Mouse (Mus musculus) heart, embryonic 13.5 days (tissue): ENCODE data around the gene Serbp1. TPM values are rescaled to one million over a fixed set of nuclear protein-coding genes. Genes with fewer than 3 reads are reported as not detected.
A peak's percentile ranks its signal among the peaks of the same experiment; 100 is the strongest.
"Not testable (repeated sequence)": the region's sequence is repeated elsewhere in the genome, so short reads cannot be mapped to it uniquely, and the experiment has no call there.

Experiments used
- ATAC-seq: fragments of 200-750 bp; cut with Nextera tagmentation; 2 replicates; pipeline ENCODE4 v1.8.0; 2017; ENCODE audit warnings: moderate TSS enrichment; ENCODE audit not compliant: insufficient number of reproducible peaks, low FRiP score, low TSS enrichment; ENCODE audit errors: extremely low read depth
- H3K27ac ChIP-seq: fragments of 300-500 bp; sonication (generic); replicated peaks from 2 replicates; pipeline ENCODE4 v1.5.1; 2015; ENCODE audit warnings: moderate library complexity, mild to moderate bottlenecking, inconsistent platforms
- H3K27me3 ChIP-seq: fragments of 300-500 bp; sonication (generic); replicated peaks from 2 replicates; pipeline ENCODE4 v1.6.1; 2015; ENCODE audit warnings: mild to moderate bottlenecking, inconsistent platforms
- H3K36me3 ChIP-seq: fragments of 300-500 bp; sonication (generic); 2 replicates; pipeline ENCODE4 v1.6.1; 2015; ENCODE audit warnings: mild to moderate bottlenecking, inconsistent platforms
- H3K4me1 ChIP-seq: fragments of 300-500 bp; sonication (generic); 2 replicates; pipeline ENCODE4 v1.6.1; 2015; ENCODE audit warnings: inconsistent platforms
- H3K4me2 ChIP-seq: fragments of 300-500 bp; sonication (generic); 2 replicates; pipeline ENCODE4 v1.6.1; 2015; ENCODE audit warnings: inconsistent platforms, mild to moderate bottlenecking, moderate library complexity
- H3K4me3 ChIP-seq: fragments of 300-500 bp; sonication (generic); 2 replicates; pipeline ENCODE4 v1.5.1; 2015; ENCODE audit warnings: moderate library complexity, mild to moderate bottlenecking, inconsistent platforms
- H3K9ac ChIP-seq: fragments of 300-500 bp; sonication (generic); 2 replicates; pipeline ENCODE4 v1.6.1; 2015; ENCODE audit warnings: inconsistent platforms, mild to moderate bottlenecking, moderate library complexity
- H3K9me3 ChIP-seq: fragments of 300-500 bp; sonication (generic); 2 replicates; pipeline ENCODE4 v1.6.1; 2016; ENCODE audit warnings: inconsistent platforms
- WGBS: fragments of 180-500 bp; shearing (Covaris S2); methylation state at CpG from one replicate; pipeline ENCODE4 v1.1.7; 2015; ENCODE audit warnings: mixed read lengths; 5-methylcytosine and 5-hydroxymethylcytosine counted together
- polyA plus RNA-seq: library from polyadenylated mRNA; unstranded; fragments of >200 nt; fragmentation: Nextera tagmentation; extraction: Ambion mirVana; gene quantifications from 2 replicates; pipeline ENCODE4 v1.2.1, GENCODE M21; 2015

The Serbp1 gene
- polyA plus RNA-seq, 1 experiment from 2014 or later: 309 TPM

DNA sequence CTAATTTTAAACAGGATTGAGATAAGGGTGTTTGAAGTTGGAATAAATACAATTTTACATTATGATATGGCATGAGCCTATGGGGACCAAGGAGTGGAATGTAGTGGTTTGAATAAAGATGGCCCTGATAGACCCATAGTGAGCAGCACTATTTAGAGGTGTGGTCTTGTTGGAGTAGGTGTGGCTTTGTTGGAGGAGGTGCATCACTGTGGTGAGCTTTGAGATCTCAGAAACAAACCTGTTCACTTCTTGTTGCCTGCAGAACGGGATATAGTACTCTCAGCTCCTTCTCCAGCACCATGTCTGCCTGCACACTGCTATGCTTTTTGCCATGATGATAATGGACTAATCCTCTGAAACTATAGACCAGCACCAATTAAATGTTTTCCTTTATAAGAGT lies 20.1 kb upstream of the Serbp1 start:
- no peaks in the 10 kb centered on the region for H3K4me1 ChIP-seq
- H3K4me2 ChIP-seq: no peak overlapping the region
- WGBS: 74% methylated on average over 1 of the region's 1 CpGs
- no peak overlapping the region for H3K4me3 ChIP-seq
- H3K9ac ChIP-seq: no peak overlapping the region
- no peaks in the 10 kb centered on the region for H3K9me3 ChIP-seq
- no peak for ATAC-seq
- no peaks in the 10 kb centered on the region for H3K36me3 ChIP-seq
- no peak overlapping the region for H3K27ac ChIP-seq
- H3K27me3 ChIP-seq: no peaks in the 10 kb centered on the region

DNA sequence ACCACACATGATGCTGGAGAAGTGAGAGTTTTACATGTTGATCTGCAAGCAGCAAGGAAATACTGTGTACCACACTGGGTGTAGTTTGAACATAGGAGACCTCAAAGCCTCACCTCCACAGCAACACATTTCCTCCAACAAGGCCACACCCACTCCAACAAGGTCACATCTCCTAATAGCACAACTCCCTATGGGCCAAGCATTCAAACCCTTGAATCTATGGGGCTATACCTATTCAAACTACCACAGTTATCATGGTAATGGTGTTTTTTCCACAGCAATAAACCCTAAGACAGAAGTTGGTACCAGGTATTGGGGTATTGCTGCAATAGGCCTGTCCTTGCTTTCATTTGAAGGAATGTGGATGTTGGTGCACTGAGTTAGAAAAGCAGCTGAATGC lies 19.4 kb upstream of the Serbp1 start:
- Histone ChIP-seq H3K4me2 (no peak overlapping the region), H3K4me1 (peaks cover 5% of the 10 kb centered on the region; the same call in 1 of the 2 replicates), H3K4me3 (no peak overlapping the region), H3K27ac (no peak overlapping the region), H3K9ac (no peak overlapping the region), H3K27me3 (no peaks in the 10 kb centered on the region), H3K9me3 (no peaks in the 10 kb centered on the region), H3K36me3 (no peaks in the 10 kb centered on the region)
- ATAC-seq: no peak

DNA sequence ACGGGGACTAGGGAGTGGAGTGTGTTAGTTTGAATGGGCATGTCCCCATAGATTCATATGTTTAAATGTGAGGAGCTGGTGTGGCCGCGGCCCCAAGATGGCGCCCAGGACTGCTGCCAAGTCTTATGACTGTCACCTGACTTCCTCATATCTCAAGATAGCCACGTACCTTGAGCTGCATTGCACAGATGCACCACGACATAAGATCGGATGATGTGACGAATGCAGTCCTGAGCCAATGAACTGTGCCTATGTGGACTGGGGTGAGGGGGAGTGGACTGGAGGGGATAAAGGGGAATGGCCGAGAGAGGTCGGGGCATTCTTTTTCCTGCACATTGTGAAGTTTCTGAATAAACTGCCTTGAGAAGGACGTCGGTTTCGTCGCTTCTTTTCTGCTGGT lies 18.0 kb upstream of the Serbp1 start:
- H3K27ac ChIP-seq, H3K36me3 ChIP-seq, ATAC-seq, H3K9me3 ChIP-seq, H3K4me2 ChIP-seq, H3K4me3 ChIP-seq, H3K27me3 ChIP-seq, H3K9ac ChIP-seq: not testable (repeated sequence)
- peaks cover 15% of the 10 kb centered on the region; the same call in 1 of the 2 replicates for H3K4me1 ChIP-seq
- WGBS: 89% methylated on average over 14 of the region's 14 CpGs

DNA sequence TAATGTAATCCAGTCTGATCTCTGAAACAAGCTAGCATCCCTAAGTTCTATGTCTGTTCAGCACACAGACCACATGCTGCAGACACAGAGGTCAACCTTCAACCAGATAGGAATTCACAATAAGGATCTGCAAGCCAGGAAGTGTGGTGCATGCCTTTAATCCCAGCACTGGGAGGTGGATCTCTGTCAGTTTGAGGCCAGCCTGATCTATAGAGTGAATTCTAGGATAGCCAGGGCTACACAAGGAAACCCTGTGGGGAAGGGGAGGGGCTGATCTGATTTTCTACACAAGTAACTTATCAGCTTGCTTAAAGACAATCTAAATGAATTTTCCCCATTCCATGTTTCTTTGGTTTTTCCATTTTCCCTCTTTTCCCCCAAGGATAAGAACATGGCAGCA lies 17.2 kb upstream of the Serbp1 start:
- no peak overlapping the region for H3K4me3 ChIP-seq
- peaks cover 15% of the 10 kb centered on the region; the same call in 1 of the 2 replicates for H3K4me1 ChIP-seq
- H3K27me3 ChIP-seq: no peaks in the 10 kb centered on the region
- H3K36me3 ChIP-seq: no peaks in the 10 kb centered on the region
- H3K4me2 ChIP-seq: no peak overlapping the region
- no peak overlapping the region for H3K27ac ChIP-seq
- H3K9ac ChIP-seq: no peak overlapping the region
- ATAC-seq: no peak
- no peaks in the 10 kb centered on the region for H3K9me3 ChIP-seq

DNA sequence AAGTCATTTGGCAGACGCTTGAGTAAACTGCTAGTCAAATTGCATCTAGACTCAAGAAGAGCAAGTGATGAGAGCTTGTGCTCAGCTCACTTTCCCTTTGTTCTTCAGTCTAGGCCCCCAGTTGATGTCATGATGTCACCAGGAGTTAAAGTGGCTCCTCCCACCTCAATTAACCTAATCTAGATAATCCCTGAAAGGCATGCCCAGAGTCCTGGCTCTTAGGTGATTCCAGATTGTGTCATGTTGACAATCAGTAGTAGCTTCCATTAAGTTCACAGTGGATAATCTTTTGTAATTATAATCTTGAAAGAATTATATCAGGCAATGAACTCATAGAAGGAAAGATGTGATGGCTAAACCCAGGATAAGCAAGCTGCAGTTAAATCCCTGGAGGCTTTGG lies 14.9 kb upstream of the Serbp1 start:
- no peaks in the 10 kb centered on the region for H3K36me3 ChIP-seq
- WGBS: 87% methylated on average over 1 of the region's 1 CpGs
- ATAC-seq: no peak
- H3K9me3 ChIP-seq: no peaks in the 10 kb centered on the region
- H3K4me3 ChIP-seq: no peak overlapping the region
- H3K27ac ChIP-seq: peak overlapping the region; percentile 66
- peaks cover 22% of the 10 kb centered on the region for H3K4me1 ChIP-seq
- H3K27me3 ChIP-seq: no peaks in the 10 kb centered on the region
- H3K4me2 ChIP-seq: no peak overlapping the region
- no peak overlapping the region for H3K9ac ChIP-seq

DNA sequence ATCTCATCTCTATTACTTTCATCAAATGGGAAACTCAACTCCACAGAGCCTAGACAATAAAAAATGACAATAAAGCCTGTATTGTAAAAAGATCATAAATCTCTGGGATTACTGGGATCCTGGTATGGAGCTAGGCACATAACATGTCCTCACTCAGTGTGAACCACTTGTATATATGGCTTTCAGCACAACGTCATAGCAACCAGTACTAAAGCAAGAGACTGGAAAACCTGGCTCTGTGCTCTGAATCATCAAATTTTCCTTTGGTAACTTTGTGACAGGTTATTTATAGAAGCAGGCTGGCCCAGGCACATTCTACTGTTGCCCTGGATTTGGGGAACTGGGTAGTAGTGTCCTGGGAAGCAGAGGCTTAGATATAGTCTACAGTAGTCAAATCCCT lies 14.5 kb upstream of the Serbp1 start:
- Histone ChIP-seq H3K36me3 (no peaks in the 10 kb centered on the region), H3K27me3 (no peaks in the 10 kb centered on the region), H3K27ac (peak overlapping the region; percentile 66), H3K9me3 (no peaks in the 10 kb centered on the region), H3K4me1 (peaks cover 26% of the 10 kb centered on the region), H3K9ac (no peak overlapping the region), H3K4me3 (no peak overlapping the region), H3K4me2 (no peak overlapping the region)
- 45% methylated on average over 1 of the region's 1 CpGs for WGBS
- no peak for ATAC-seq

DNA sequence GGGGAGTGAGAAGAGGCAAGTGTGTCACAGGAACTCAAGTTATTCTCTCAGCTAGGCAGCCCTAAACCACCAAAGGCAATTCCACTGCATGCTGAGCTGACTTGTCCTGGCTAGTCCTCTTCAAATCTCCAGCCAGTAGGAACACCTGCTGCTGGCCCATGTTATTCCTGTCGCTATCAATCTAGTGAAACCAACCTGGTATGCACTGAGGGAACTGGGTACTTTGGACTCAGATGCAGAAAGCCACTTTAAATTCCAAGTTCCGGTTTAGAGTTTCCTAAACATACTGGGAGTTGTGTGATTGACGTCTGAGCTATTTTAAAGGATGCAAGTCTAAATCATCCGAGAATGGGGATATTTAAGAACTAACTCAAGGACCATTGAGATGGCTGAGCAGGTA lies 11.7 kb upstream of the Serbp1 start:
- Histone ChIP-seq H3K27ac (no peak overlapping the region), H3K27me3 (no peaks in the 10 kb centered on the region), H3K9ac (no peak overlapping the region), H3K4me3 (no peak overlapping the region), H3K9me3 (no peaks in the 10 kb centered on the region), H3K4me1 (peaks cover 43% of the 10 kb centered on the region), H3K4me2 (no peak overlapping the region), H3K36me3 (no peaks in the 10 kb centered on the region)
- WGBS: 46% methylated on average over 4 of the region's 4 CpGs
- ATAC-seq: no peak

DNA sequence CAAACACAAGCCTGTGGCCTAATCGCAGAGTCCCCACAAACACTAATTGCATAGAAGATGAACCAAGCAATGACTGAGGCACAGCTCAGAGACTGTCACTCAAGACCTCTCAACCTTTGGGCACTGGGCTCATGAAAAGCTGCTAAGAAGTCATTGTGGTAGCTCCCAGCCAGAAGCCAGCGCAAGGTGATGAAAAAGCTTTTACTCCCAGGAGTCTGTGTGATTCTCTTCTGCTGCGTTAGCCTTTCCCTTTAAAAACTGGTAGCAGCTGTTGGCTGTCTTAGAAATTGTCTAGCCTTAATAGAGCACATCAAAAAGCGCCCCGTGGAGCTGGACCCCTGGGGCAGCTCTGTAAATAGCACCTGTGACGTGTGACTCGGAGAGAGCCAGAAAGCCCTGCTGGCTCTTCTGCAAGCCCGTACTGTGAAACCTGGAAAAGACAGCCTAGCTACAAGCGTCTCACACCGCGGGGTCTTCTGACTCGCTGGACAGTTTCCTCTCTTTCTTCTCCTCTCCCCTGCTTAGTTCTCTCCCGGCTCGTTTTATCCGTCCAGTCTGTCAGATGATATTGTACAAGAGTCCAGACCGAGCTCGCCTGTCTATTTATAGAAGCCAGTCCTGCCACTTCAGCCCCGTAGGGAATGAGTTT lies 9.4 kb upstream of the Serbp1 start:
- Histone ChIP-seq H3K36me3 (no peaks in the 10 kb centered on the region), H3K4me1 (peaks cover 37% of the 10 kb centered on the region), H3K9me3 (no peaks in the 10 kb centered on the region), H3K4me2 (peak overlapping the region; percentile 71), H3K27ac (peak overlapping the region; percentile 96), H3K9ac (peak overlapping the region; percentile 75), H3K27me3 (no peaks in the 10 kb centered on the region), H3K4me3 (peak overlapping the region; percentile 49)
- peak; percentile 37; the same call in 1 of the 2 replicates for ATAC-seq
- WGBS: 7% methylated on average over 18 of the region's 18 CpGs

DNA sequence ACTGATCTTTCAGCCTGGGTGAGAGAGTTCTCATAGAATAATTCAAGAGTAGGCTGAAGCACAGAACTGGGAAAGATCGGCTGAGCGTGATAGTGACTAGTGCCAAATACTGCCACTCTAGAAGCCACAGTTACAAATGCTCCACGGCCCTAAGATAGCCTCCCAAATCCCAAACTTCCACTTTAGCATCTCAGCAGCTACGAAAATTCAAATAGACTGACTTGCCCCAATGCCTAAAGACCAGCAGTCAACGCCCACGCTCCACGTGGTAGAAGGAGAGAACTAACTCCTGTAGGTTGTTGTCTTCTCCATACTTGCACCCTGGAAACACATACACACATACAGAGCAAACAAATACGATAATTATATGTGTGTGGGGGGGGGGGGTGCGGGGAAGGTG lies 8.5 kb upstream of the Serbp1 start:
- no peak overlapping the region for H3K9ac ChIP-seq
- no peak overlapping the region; the same call in 1 of the 2 replicates for H3K4me3 ChIP-seq
- H3K9me3 ChIP-seq: no peaks in the 10 kb centered on the region
- ATAC-seq: no peak
- peaks cover 28% of the 10 kb centered on the region for H3K4me1 ChIP-seq
- no peaks in the 10 kb centered on the region for H3K27me3 ChIP-seq
- no peaks in the 10 kb centered on the region for H3K36me3 ChIP-seq
- H3K4me2 ChIP-seq: peak overlapping the region; percentile 71
- WGBS: 23% methylated on average over 9 of the region's 9 CpGs
- H3K27ac ChIP-seq: peak overlapping the region; percentile 96

DNA sequence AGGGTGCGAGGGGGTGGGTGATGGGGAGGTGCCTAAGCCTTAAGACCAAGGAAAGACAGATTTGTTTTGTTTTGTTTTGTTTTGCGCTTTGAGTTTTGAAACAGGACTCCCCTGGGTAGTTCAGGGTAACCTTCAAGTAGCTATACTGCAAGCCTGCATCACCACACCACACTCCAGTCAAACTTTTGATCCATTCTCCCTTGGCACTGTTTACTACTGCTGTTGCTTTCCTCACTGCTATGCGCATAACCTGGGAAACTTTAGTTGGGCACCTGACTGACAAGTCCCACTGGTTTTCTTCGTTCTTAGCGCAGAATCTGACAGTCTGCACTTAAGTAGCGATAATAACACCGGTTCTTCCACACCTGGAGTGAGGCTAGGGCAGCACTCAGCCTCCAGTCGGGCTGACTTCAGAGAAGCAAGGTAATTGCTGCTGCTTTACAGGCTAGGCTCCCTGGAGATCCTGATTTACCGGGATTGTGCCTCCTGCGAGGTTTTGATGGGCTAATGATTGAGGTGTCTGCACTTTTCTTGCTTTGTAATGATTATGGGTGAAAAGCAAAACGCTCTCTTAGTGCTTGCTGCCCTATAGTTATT lies 8.0 kb upstream of the Serbp1 start:
- Histone ChIP-seq H3K9me3 (no peaks in the 10 kb centered on the region), H3K4me3 (no peak overlapping the region; the same call in 1 of the 2 replicates), H3K4me2 (peak overlapping the region; percentile 71), H3K4me1 (peaks cover 28% of the 10 kb centered on the region), H3K27ac (peak overlapping the region; percentile 96; the same call in 1 of the 2 replicates), H3K27me3 (no peaks in the 10 kb centered on the region), H3K36me3 (no peaks in the 10 kb centered on the region), H3K9ac (0 out of 2 replicates have a peak overlapping the region, but pooled peaks have one; percentile 16)
- no peak for ATAC-seq
- WGBS: 10% methylated on average over 11 of the region's 11 CpGs

DNA sequence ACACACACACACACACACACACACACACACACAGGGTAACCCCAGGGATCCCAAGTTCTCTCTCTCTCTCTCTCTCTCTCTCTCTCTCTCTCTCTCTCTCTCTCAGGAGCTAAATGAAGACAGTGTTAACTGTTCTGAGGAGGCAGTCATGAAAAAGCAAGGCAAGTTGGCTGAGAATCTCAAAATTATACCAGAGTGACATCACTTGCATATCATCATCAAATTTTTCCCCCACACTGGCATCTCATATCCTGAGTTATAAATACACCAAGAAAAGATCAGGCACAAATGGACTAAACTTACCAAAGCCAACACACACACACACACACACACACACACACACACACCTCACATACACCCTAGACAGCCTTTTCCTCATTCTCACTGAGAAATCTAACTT lies 7.0 kb upstream of the Serbp1 start:
- Histone ChIP-seq H3K4me3 (no peak overlapping the region), H3K4me1 (peaks cover 28% of the 10 kb centered on the region), H3K27ac (no peak overlapping the region), H3K36me3 (no peaks in the 10 kb centered on the region), H3K9me3 (no peaks in the 10 kb centered on the region), H3K4me2 (no peak overlapping the region), H3K27me3 (no peaks in the 10 kb centered on the region), H3K9ac (no peak overlapping the region)
- ATAC-seq: no peak

DNA sequence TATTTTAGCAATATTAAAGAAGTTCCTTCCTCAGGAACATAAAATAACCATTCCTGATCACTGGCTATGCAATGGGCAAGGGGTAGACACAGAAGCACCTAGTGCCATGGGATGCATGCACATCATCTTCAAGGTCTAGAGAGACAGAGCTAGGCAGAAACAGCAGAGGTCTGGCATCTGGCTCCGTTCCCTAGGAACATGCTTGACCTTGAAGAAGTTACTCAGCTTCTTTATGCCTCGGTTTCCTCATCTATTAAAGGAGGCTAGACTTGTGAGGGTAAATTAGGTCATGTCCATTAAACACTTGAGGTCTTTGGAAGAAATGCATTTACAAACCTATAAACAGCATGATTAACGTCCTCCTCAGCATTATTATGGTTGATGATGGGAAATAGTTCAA lies 2.3 kb upstream of the Serbp1 start:
- H3K4me2 ChIP-seq: no peak overlapping the region
- 69% methylated on average over 3 of the region's 3 CpGs for WGBS

More for the DNA sequence above, 2.3 kb upstream of the Serbp1 start:
- no peak overlapping the region for H3K9ac ChIP-seq
- no peak overlapping the region for H3K4me3 ChIP-seq
- no peak for ATAC-seq
- no peak overlapping the region for H3K27ac ChIP-seq
- H3K36me3 ChIP-seq: no peaks in the 10 kb centered on the region
- H3K9me3 ChIP-seq: no peaks in the 10 kb centered on the region
- no peaks in the 10 kb centered on the region for H3K4me1 ChIP-seq
- H3K27me3 ChIP-seq: no peaks in the 10 kb centered on the region
